Mouse (Mus musculus) gastrocnemius, postnatal 4 days (tissue): ENCODE data around the gene Swsap1. TPM values are rescaled to one million over a fixed set of nuclear protein-coding genes. Genes with fewer than 3 reads are reported as not detected.
A peak's percentile ranks its signal among the peaks of the same experiment; 100 is the strongest.

Experiments
- DNase-seq, 2 experiments: peaks; one replicate each; pipeline ENCODE4 v3.0.0; 2021 to 2022; ENCODE audit warnings: low spot score in 2 of 2, mixed read lengths in 2 of 2
- total RNA-seq, 2 experiments: library from RNA; stranded (reverse); gene quantifications; 2 replicates each; pipeline ENCODE4 v1.2.3; 2021

Gene Swsap1
- total RNA-seq, 2 experiments from 2014 or later = 5.2 to 6.3 TPM

DNA sequence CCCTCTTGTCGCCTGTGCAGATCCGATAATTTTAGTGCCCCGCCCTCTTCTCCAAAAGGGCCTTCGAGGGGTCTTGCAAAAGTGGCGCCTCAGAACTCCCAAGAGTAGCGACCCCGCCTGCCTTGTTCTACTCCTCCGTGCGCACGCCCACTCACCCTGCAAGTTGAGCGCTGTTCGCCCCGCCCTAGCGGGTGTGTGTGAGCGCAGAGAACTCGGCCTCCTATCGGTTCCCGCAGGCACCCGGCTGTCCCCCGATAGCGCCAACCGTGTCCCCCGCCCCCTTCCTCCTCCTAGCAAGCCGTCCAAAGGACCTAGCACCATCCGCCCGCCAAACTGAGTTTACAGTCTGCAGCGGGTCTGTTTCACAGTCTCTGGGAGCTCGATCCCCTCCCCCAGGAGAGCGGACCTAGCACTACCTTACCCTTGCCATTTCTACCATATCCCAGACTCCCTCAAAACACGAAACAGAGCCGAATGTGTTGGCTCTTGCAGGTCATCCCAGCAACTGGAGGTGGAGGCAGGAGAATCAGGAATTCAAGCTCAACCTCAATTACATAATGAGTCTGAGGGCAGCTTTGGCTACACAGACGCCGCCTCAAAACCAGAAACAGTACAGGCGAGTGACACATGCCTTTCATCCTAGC, 7.0 kb downstream of the Swsap1 start:
- DNase-seq = peak in 1 of 2 experiments; percentile 72

DNA sequence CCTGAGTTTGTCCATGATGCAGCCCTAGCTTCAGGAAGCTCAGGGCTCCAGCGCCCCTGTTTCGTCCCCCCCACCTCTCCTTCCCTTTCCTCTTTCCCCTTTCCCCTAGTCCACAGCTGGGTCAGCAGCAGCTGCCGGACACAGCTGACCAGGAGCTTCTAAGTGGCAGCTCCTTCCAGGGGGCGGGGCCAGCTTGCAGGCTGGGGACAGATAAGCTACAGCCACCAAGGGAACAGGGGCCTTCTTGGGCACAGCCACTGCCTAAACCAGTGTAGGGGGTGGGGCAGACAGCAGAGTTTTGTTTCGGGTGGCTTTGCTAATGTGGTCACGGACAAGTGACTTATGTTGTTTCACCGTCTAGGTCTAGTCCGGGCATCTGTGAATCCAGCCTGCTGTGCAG, 7.9 kb downstream of the Swsap1 start, which contains the start of gene Epor:
Gene Epor (minus strand): TSS at position 90 of the 400 bp plus-strand sequence.
- peak in 1 of 2 experiments; percentile 79 for DNase-seq

DNA sequence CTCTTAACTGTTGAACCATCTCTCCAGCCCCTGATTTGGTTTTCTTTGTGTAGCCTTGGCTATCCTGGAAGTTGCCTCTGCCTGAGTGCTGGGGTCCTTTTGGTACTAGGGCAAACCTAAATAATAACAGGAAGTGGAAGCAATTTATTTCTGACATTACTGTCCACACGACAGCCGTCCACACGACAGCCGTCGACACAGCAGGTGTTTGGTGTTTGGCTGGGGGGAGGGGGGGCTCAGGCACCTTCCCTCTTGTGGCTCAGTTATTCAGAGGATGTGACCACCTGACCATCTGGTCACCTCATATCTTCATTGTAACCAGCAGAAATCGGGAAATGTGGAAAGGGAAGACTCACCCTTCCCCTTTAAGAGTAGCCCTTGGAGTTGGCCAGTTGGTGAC, 13.3 kb downstream of the Swsap1 start:
- no peak for DNase-seq

DNA sequence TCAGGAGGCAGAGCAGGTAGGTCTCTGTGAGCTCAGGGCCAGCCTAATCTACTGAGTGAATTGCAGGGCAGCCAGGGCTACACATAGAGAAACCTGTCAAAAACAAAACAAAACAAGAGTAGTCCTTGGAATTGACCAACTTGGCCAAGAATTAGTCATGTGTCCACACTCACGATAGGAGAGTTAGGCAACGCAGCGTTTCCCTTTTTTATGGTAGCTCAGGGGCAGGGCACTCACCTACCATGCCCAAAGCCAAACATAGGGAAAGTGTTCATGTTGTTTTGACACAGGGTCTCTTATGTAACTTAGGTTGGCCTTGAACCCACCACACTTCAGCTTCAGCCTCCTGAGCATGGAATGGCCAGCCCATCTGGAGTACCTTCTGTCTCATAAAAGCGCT, 13.7 kb downstream of the Swsap1 start:
- DNase-seq = no peak

DNA sequence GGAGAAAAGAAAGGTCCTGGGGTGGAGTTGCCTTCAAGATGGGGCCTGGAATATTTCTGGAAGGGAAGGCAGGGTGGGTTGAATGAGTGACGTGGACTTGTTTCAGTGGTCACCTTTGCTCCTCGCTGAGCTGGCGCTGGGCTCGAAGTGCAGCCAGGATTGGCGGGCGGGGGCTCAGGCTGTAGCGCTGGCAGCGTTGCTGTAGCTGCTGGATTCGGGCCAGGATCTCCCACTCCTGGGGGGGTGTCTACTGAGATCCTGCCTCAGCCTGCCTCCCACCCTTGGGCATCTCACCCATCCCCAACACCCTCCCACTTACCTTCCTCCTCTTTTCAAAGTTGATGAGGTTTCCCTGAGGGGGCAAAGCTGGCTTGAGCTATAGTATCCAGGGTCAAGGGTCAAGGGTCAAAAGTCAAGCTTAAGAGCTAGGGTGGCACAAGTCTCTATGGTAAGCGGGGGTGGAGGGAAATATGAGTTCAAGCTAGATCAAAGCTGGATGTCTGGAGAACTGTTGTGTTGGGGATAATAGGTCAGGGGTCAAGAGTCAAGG, 21.1 kb downstream of the Swsap1 start:
- no peak for DNase-seq

DNA sequence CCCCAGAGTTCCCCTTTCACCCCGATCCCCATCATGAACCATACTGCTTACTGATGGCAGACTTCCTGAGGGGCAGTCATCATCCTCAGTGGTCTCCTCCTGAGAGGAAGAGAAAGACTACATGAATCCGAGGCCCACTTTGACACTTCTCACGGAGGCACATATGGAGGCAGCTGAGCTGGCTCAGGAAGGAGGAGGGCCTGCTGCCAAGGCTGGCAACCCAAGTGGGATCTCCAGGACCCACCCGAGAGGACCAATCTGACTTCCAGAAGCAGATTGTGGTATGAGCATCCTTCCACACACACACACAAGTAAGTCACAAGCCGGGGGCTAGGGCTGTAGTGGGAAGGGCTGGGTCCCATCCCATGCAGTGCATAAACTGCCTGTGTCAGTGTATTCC, 21.8 kb downstream of the Swsap1 start:
- no peak for DNase-seq

DNA sequence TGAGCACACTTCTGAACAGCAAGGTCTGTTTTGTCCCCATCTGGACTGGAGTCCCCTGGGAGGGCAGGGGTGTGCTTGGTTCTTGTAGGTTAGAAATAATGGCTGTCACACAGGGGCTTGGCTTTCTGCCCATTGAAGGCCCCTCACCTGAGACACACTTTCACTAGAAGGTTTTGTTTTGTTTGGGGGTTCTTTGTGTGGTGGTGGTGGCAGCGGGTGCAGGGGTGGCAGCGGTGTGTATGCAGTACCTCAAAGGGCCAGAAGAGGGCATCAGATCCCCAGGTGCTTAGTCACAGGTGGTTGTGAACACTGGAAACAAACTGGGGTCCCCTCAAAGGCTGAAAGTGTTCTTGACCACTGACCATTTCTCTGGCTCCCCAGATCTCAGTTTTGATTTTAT, 22.4 kb downstream of the Swsap1 start:
- no peak for DNase-seq

DNA sequence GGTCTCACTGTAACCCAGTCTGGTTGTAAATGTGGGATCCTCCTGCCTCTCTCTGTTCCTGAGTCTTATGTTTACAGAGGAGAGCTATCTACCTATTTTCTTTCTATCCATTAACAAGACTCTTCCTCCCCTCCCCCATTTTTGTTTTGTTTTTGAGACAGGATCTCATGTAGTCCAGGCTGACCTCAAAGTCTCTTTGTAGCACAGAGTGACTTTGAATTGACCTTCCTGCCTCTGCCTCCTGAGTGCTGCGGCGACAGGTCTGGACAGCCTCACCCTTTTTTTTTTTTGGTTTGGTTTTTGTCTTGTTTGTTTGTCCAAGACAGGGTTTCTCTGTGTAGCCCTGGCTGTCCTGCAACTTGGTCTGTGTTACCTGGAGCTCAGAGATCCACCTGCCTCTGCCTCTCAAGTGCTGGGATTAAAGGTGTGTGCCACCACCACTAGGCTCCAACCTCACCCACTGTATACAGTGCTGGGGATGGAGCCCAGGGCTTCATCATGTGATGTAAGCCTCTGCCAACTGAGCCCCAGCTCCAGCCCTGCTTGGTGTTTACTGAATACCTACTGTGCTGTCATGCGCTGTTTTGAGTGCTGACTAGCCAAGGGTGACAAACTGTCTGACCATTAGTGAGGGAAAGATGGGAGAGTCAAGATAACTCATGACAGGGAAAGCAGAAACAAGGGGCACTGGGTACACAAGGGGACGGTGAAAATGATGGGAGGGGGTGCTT, 23.0 kb downstream of the Swsap1 start:
- DNase-seq = no peak

DNA sequence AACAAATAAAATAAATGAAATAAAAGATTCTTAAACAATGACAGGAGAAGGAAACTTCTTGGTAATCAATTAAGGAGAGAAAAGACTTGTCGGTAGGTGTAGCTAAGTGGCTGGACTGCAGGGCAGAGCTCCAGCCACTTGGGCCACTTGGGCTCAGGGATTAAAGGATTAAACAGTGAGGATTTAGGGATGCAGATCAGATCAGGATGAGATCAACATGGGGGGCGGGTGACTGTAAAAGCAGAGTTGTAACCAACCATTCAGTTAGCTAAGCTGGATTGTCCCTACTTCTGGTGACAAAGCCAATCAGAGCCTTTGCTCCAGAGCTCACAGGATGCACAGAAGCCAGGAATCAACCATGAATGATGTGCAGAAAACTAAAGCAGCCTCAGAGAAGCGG, 28.4 kb downstream of the Swsap1 start:
- DNase-seq = no peak

DNA sequence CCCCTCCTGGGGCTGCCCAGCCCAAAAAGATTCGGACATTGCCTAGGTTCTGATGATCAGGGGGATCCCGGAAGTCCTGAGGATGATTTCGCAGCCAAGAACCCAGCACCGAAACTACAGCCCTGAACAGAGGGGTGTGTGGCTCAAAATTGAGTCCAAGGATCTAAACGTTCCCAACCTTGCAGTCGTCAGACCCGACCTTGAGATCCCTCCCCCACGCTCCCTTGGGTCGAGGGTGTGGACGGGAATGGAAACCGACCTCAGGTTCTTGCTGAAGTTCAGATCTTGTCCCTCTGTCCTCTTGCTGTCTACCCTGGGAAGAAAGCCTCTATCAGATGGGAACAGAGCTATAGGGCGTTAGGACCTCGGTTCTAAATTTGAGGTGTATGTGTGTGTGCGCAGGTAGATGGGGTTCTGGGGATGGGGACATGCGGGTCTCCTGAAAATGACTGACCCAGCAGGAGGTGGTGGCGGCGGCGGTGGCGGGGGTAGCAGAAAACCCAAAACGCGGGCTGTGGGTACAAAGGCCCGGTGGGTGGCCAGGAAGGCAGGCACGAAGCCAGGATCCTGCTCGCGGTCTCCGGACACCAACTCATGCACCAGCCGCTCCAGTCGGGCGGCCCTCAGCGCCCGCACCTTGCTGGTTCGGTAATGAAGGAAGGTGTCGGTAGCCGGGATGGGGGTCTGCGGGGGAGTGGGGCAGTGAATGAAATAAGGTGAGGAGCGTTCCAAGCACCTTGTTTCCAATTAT, 32.2 kb downstream of the Swsap1 start:
- DNase-seq = no peak

DNA sequence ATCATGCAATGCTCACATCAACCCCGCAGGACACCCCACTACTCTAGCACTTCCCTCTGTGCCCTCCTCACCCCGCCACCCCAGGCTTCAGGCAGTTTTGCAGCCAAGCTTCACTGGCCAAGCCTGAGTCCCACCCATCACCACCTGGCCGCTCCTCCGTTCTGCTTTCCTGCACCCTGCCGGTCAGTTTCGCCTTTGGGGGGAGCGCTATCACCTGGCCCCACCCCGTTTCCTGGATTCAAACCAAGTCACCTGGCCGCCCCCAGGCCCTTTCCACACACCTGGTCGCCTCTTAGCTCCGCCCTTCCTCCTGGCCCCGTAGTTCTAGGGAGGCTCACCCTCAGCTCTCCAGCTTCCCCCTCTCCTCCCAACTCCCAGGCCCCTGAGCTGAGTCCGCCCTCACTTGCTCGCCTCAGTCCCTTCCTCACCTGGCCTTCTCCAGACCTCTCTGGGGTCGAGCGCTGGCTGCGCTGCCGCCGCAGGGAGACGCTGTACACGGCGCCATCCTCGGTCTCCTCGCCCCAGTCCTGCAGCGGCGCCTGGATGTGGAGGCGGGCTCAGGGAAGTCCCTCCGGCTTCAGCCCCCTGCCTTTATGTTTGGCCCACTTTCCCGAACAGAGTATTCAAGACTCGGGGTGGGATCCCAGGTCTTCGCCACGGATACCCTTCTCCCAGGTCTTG, 33.0 kb downstream of the Swsap1 start:
- DNase-seq = no peak

DNA sequence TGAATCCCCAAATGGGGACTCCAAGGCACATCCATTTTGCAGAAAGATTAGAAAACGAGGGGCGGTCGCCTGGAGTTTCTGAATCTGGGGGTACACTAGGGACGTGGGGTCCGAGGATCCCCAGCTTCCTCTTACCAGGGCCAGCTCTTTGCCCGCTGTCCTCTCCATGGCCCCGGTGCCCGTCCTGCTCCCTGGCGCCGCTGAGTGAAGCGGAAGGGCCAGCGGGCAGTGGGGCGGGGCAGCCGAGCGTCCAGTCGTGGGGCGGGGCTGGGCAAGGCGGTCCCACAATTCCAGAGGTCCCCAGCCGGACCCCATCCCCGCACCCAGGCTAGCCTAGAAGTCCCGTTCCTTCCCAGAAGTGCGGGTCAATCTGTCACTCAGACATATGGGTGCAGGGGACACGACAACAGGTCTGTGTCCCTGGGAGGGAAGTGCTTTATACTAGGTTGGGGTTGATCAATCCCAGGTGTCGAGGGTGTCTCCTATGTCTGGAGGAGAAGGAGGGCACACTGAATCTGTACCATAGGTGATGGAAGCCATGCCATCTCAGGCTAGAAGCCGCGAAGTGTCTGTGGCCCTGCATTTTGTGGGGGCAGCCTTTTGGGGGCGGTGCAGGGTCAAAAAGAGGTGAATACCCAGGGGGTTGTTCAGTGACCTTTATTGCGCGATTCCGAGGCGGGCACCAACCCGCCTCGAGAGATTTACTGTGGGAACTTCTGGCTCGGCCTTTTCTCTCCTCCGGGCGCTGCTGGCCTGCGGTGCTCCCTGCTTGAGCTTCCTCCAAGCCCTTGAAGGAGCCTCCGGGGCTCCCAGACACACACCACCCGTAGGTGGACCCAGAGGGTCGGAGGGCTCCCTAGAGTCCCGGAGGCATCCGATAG, 33.9 kb downstream of the Swsap1 start, which contains the start of gene Rgl3:
Gene Rgl3 (minus strand): TSS at position 217 of the 881 bp plus-strand sequence.
- peak in 1 of 2 experiments; percentile 38 for DNase-seq

DNA sequence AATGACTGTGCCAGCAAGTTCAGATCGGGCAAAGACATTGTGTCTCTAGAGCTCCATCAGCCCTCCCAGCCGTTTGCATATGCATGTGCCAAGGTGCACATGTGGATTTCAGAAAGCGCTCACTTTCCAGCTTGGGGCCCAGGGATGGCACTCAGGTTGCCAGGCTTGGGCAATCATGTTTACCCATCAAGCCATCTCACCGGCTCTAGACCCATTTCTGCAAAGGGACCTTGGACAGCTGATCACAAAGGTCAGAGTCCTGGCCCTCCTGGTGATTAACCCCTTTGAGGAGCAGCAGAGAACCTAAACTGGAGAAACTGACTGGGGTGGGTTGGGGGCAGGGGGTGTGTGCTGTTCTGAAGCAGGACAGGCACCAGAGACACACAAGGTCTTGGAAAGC, 36.7 kb downstream of the Swsap1 start:
- DNase-seq = no peak

DNA sequence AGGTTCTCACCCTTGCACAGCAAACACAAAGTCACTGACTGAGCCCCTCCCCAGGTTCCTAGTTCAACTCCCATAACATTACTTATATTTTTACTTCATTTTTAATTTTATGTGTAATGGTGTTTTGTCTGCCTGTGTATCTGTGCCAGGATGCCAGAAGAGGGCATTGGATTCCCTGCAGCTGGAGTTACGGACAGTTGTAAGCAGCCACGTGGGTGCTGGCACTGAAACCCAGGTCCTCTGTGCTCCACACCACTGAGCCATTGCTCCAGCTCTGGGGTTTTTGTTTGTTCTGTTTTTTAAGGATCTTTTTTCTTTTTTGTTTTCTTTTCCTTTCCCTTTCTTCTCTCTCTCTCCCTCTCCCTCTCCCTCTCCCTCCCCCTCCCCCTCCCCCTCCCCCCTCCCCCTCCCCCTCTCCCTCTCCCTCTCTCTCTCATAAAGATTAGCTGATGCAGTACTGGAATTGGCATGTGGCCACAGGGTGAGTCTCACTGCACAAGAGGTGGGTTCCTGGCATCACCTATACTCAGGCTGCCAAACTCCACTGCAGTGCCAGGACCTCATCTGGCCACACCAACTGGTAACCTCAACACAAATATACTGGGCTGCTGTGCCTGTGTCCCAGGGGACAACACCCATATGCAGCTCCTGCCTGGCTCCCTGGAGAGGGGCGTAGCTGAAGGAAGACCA, 40.8 kb downstream of the Swsap1 start:
- no peak for DNase-seq

DNA sequence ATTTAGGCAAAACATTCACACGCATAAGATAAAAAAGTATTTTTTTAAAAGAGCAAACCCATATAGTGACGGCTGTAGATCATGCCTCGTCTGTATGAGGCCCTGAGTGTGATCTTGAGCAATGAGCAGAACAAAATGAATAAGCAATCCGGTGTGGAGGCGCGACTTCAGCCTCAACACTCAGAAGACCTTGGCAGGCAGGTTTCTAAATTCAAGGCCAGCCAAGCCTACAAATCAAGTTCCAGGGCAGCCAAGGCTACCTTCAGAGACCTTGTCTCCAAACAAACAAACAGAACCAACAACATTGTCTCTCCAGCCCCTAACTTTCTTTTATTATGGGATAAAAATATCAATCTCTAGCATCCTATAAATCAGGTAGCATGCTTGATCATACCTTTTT, 44.7 kb downstream of the Swsap1 start:
- no peak for DNase-seq

DNA sequence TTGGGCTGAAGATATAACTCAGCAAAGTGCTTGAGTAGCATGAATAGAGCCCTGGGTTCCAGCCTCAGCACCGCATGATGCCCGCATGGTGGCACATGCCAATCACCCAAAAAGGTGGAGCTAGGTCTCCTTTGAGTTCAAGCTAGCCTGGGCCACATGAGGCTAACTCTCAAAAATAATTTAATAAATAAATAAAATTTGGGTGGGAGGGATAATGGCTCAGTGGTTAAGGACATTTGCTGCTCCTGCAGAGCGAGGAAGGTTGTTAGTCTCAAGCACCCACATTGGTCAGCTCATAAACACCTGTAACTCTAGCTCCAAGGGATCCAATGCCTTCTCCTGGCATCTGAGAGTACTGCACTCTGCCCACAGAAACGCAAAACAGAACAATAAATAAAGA, 46.1 kb downstream of the Swsap1 start:
- no peak for DNase-seq

DNA sequence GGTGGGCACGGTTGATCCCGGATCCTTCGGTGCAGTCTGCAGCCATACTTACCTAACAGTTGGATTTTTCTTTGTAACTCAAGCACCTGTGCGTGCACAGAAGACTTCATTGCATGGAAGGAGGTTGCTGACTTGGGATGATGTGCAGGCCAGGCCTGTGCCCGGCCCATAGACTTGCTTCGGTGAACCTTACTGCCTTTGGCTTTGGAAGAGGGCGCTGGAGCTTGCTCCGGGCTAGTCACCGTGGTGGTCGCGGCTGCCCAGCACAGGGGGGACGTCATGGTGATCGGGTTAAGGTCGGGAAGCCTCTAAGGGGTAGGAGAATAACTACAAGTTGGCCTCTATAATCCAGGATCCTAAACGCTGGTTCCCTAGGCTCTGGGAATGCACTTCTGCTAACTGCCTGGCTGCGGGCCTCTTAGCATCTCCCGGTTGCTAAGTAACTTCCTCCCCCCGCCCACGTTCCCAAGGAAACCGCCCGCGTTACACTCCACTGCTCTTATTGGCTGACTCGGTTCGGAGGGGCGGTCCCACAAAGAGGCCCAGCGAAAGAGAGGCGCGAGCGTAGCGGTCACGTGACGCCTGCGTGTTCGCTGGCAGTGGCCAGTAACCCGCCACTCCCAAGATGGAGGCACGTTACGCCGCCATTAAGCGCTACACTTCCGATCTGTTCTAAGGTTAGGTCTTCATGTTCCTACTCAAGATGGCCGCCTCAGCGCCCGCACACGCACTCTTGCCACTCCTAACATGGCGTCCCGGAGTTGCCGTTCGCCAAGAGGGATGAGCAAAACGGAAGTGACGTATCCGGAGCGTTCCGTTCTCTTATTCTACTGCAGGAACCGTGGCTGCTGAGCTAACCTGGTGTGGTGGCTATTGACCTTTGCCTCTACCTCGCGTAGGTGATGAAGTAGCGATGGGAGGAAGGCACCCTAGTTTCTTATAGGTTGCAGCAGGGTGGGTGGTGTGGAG, 46.9 kb downstream of the Swsap1 start, which contains the start of the genes Ccdc151 and Prkcsh:
Gene Ccdc151 (minus strand): TSS at position 441 of the 969 bp plus-strand sequence.
Gene Prkcsh (plus strand): TSS at position 613 of the 969 bp plus-strand sequence.
- peak; percentile 96 to 98 for DNase-seq

DNA sequence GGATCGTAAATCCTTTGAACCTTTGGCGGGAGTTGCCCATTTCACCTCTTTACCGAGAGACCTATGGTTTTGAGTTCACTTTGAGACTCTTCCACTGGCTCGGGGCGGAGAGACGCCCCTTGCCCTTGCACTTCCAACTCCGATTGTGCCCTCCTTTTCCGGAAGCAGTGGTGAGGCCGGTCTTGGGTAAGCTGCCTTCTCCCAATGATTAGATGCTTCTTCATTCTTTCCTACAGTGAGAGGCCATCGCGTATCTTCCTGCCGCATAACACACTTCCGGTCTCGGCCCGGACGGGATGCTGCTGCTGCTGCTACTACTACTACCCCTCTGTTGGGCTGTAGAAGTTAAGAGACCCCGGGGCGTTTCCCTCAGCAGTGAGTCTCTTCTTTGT, 47.6 kb downstream of the Swsap1 start:
- peak; percentile 29 to 49 for DNase-seq
